Mouse (Mus musculus) stomach, embryonic 14.5 days (tissue): Measurements from ENCODE around the gene Glrx5. TPM values are rescaled to one million over a fixed set of nuclear protein-coding genes. Genes with fewer than 3 reads are reported as not detected.

Experiments used
- ATAC-seq: fragments of 200-750 bp; cut with Nextera tagmentation; 2 replicates; pipeline ENCODE4 v1.8.0; 2017; ENCODE audit warnings: low read depth, moderate TSS enrichment; ENCODE audit not compliant: insufficient number of reproducible peaks, insufficient read depth, low FRiP score
- H3K27ac ChIP-seq: fragments of 300-500 bp; sonication (generic); 2 replicates; pipeline ENCODE4 v1.5.1; 2014; ENCODE audit warnings: mild to moderate bottlenecking, low read length, moderate library complexity, mixed read lengths
- H3K27me3 ChIP-seq: fragments of 300-500 bp; sonication (generic); 2 replicates; pipeline ENCODE4 v1.6.1; 2014; ENCODE audit warnings: low read length, control low read depth, mixed read lengths; ENCODE audit not compliant: control insufficient read depth, insufficient read depth
- H3K36me3 ChIP-seq: fragments of 300-500 bp; sonication (generic); 2 replicates; pipeline ENCODE4 v1.6.1; 2014; ENCODE audit warnings: mild to moderate bottlenecking, control low read depth, low read length, moderate library complexity, mixed read lengths; ENCODE audit not compliant: control insufficient read depth, insufficient read depth
- H3K4me1 ChIP-seq: fragments of 300-500 bp; sonication (generic); 2 replicates; pipeline ENCODE4 v1.6.1; 2014; ENCODE audit warnings: low read length, control low read depth, mixed read lengths; ENCODE audit not compliant: control insufficient read depth, insufficient read depth
- H3K4me2 ChIP-seq: fragments of 300-500 bp; sonication (generic); replicated peaks from 2 replicates; pipeline ENCODE4 v1.6.1; 2014; ENCODE audit warnings: low read depth, low read length, control low read depth
- H3K4me3 ChIP-seq: fragments of 300-500 bp; sonication (generic); 2 replicates; pipeline ENCODE4 v1.5.1; 2014; ENCODE audit warnings: low read depth, low read length, control low read depth
- H3K9ac ChIP-seq: fragments of 300-500 bp; sonication (generic); replicated peaks from 2 replicates; pipeline ENCODE4 v1.6.1; 2014; ENCODE audit warnings: low read depth, mild to moderate bottlenecking, control low read depth, low read length, moderate library complexity, mixed read lengths
- H3K9me3 ChIP-seq: fragments of 300-500 bp; sonication (generic); 2 replicates; pipeline ENCODE4 v1.6.1; 2016; ENCODE audit warnings: low read depth, low read length, control low read depth; ENCODE audit not compliant: control insufficient read depth
- WGBS: fragments of 180-500 bp; shearing (Covaris S2); extraction: QIAGEN DNeasy Blood & Tissue Kit; methylation state at CpG from one replicate; pipeline ENCODE4 v1.1.7; 2014; 5-methylcytosine and 5-hydroxymethylcytosine counted together
- polyA plus RNA-seq: library from polyadenylated mRNA; unstranded; fragments of >200 nt; fragmentation: Nextera tagmentation; extraction: Ambion mirVana; gene quantifications from 2 replicates; pipeline ENCODE4 v1.2.1, GENCODE M21; 2014

The Glrx5 gene
- polyA plus RNA-seq, 1 experiment from 2014 or later: 144 TPM

DNA sequence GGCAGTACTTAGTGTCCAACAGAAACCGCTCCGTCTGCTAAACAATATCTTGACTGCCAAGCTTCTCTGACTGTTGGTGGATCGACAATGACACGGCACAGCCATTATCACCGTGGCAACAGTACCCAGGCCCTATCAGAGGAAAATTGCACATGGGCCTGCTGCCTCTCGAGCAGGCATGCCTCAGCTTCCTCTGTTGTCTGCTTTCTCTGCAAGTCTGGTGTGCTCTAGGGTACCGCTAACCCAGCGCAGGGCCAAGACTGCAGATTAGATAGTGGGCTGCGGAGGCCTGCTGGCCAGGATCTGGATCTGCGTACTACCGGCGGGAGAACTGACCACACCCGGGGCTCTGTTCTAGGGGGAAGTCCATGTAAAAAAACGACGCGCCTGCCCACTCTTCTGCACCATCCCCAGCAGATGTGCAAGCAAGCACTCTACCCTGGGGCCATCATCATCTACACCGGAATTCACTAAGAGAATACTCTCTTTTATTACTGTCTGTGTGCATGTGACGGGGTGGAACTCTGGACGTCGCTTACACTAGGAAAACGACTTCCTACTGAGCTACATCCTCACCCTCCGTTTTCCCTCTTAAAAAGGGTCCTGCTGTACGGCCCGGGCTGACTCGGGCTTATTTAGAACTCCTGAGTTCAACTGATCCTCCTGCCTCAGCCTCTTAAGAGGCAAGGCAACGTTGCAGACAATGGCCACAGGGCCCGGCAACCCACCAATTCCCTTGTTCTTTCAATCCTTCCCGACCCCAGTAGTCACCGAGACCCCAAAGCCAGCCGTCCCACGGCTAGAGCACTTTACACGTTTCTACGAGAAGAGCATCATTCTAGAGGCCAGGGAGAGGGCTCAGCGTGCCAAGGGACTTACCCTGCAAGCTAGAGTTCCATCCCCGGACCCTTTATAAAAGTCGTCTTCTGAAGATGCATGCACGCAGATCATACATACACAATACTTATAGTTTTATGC lies 1.1 kb upstream of the Glrx5 start:
- Histone ChIP-seq H3K4me1 (peaks cover 20% of the 10 kb centered on the region; the same call in 1 of the 2 replicates), H3K9ac (peak overlapping the region; percentile 82), H3K27me3 (no peaks in the 10 kb centered on the region), H3K27ac (peak overlapping the region; percentile 52; the same call in 1 of the 2 replicates), H3K36me3 (peaks cover 4% of the 10 kb centered on the region), H3K4me3 (peak overlapping the region; percentile 72), H3K4me2 (peak overlapping the region; percentile 89), H3K9me3 (no peaks in the 10 kb centered on the region)
- 8% methylated on average over 37 of the region's 37 CpGs for WGBS
- ATAC-seq: no peak

DNA sequence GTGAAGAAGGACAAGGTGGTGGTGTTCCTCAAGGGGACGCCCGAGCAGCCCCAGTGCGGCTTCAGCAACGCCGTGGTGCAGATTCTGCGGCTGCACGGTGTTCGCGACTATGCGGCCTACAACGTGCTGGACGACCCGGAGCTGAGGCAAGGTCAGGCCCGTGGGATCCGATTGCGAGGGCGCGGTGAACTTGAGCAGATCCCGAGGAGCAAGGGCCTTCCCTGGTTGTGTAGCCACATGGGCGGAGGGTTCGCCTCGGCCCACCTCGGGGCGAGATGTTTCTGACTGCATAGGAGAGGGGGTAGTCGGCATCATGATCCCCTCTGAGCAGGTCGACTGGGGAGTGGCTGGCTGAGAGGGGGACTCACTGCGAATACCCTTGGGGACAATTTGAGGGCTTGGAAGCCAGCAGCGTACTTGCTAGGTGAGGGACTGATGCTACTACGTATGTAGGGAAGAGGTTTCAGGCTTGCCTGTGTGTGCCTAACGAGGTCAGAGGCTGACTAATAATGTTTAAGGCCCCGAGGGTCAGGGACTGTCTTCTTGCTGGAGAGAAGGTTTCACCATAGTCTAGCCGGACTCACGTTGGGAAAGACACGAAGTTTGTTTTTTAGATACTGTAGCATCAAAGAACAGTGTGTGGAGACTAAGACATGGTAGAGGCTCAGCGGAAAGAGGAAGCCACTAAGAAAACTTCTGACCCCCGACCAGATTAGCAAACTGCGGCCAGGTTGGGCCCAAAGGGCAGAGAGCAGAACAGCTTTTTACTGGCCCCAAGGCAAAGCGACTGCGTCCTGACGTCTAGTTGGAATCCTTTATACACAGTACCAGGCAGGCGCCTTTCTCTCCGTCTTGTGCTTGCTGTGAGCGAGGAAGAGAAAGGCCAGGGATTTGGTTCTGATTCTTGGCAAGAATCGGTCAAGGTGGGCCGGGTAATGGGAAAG lies 616 bp downstream of the Glrx5 start:
- Histone ChIP-seq H3K4me2 (peak overlapping the region; percentile 52), H3K9ac (peak overlapping the region; percentile 82), H3K4me1 (peaks cover 20% of the 10 kb centered on the region; the same call in 1 of the 2 replicates), H3K27me3 (no peaks in the 10 kb centered on the region), H3K27ac (peak overlapping the region; percentile 83), H3K36me3 (peaks cover 4% of the 10 kb centered on the region), H3K4me3 (peak overlapping the region; percentile 72), H3K9me3 (no peaks in the 10 kb centered on the region)
- 2% methylated on average over 45 of the region's 45 CpGs for WGBS
- peak; percentile 20 for ATAC-seq

DNA sequence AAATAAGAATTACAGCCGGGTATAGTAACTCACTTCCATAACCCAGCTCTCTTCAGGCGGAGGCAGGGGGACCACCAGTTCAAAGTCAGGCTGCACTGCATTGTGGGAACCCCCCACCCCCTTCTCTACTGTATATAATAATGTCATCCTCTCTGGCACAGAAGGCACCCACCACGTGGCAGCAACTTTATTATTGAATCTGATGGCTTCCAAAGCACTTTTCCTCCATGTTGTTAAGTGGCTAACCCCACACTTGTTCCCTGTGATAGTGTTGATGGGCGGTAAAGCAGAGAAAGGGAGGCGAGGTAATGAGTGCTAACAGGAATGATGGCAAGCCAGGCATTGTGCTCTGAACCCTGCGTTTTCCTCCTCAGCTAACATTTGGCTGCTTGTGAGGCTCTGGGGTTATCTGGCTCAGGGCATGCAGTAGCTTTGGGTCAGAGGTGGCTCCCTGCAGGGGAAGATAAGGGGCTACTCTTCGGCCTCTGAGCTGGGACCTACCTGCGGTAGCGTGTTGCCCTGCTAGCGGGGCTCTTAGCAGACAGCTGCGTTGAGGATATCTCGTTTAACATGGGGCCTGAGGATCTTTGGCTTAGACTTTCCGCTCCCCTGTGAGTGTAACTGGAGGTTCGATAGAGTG lies 1.8 kb downstream of the Glrx5 start:
- Histone ChIP-seq H3K4me3 (0 out of 2 replicates have a peak overlapping the region, but pooled peaks have one; percentile 72), H3K4me1 (peaks cover 20% of the 10 kb centered on the region; the same call in 1 of the 2 replicates), H3K9me3 (no peaks in the 10 kb centered on the region), H3K4me2 (peak overlapping the region; percentile 52), H3K27ac (no peak overlapping the region), H3K36me3 (peaks cover 4% of the 10 kb centered on the region), H3K27me3 (no peaks in the 10 kb centered on the region), H3K9ac (peak overlapping the region; percentile 14; the same call in 1 of the 2 replicates)
- ATAC-seq: no peak
- 60% methylated on average over 14 of the region's 14 CpGs for WGBS

DNA sequence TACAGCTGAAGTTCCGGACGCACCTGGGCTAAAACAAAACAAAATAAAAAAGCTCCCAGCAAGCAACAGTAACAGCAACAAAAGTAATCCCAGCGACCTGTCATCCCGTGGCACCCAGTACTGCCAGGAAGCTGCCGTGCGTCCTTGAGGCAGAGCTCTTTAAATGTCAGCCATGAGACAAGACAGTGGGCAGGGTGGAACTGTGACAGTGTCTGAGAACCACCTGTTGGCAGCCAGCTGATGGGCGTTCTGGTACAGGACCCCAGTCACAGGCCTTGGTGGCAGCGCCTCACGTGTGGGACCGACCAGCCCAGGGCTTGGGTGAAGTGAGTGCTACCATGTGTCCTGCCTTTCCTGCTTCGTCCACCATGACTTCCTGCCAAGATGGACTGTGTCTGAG lies 5.7 kb downstream of the Glrx5 start:
- no peaks in the 10 kb centered on the region for H3K9me3 ChIP-seq
- no peak for ATAC-seq
- H3K4me1 ChIP-seq: peaks cover 19% of the 10 kb centered on the region; the same call in 1 of the 2 replicates
- no peak overlapping the region for H3K9ac ChIP-seq
- H3K4me3 ChIP-seq: no peak overlapping the region
- no peaks in the 10 kb centered on the region for H3K27me3 ChIP-seq
- no peak overlapping the region for H3K4me2 ChIP-seq
- peaks cover 21% of the 10 kb centered on the region for H3K36me3 ChIP-seq
- 78% methylated on average over 11 of the region's 11 CpGs for WGBS
- H3K27ac ChIP-seq: no peak overlapping the region; the same call in 1 of the 2 replicates

DNA sequence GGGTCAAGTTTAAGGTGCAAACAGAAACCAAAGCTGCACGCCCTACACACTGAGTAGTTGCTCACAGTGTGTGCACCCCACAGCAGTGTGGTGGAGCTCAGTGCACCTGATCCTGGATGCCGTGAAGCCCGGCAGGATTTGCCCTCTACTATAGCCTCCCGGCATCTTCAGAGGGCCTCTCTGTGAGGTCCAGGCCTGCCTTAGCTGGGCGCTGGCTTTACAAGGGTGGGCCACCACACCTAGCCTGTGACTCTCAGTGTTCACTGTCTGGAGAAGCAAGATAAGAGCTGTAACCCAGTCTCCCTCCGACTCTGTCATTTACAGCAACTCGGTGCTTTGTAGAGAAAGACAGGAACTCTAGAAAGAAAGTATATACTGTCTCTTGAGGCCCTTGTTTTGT lies 6.4 kb downstream of the Glrx5 start:
- H3K27me3 ChIP-seq: no peaks in the 10 kb centered on the region
- H3K4me3 ChIP-seq: no peak overlapping the region
- H3K9me3 ChIP-seq: no peaks in the 10 kb centered on the region
- H3K36me3 ChIP-seq: peaks cover 21% of the 10 kb centered on the region
- peak overlapping the region; percentile 1; the same call in 1 of the 2 replicates for H3K27ac ChIP-seq
- 0 out of 2 replicates have a peak overlapping the region, but pooled peaks have one; percentile 10 for H3K9ac ChIP-seq
- peaks cover 16% of the 10 kb centered on the region; the same call in 1 of the 2 replicates for H3K4me1 ChIP-seq
- H3K4me2 ChIP-seq: no peak overlapping the region
- peak; percentile 84 for ATAC-seq
- 55% methylated on average over 7 of the region's 7 CpGs for WGBS

DNA sequence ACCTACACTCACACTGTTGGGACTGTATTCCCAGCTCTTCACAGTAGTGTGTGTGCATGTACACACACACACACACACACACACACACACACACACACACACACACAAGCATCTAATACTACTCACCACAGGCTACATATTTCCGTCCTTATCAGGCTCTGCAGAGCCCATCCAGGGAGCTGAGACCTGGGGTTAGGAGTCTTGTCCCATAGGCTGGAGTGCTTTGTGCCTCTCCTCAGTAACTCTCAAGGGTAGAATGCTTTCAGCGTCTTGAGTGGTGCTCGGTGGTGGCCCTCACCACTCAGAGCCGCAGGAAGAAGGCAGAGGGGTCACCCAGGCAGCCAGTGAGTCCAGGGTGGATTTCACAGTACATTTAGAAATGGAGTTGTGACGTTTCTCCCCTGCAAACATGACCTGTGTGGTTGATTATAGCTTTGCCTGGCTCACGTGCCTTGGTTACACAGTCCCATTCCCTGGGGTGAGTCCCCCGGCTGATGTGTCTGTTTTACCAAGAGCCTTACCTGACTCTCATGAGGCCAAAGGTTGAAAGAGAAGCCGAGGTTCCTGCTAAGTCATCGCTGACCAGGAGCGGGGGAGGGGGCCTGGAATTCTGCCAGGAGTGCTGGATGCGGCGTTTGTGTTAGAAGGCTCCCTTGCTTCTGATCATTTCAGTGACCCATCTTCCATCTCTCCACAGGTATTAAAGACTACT lies 7.2 kb downstream of the Glrx5 start:
- peaks cover 7% of the 10 kb centered on the region; the same call in 1 of the 2 replicates for H3K4me1 ChIP-seq
- H3K9me3 ChIP-seq: no peaks in the 10 kb centered on the region
- no peak overlapping the region for H3K4me3 ChIP-seq
- H3K36me3 ChIP-seq: peaks cover 21% of the 10 kb centered on the region
- H3K9ac ChIP-seq: no peak overlapping the region
- H3K4me2 ChIP-seq: no peak overlapping the region
- no peaks in the 10 kb centered on the region for H3K27me3 ChIP-seq
- no peak for ATAC-seq
- H3K27ac ChIP-seq: no peak overlapping the region
- WGBS: 37% methylated on average over 12 of the region's 12 CpGs

DNA sequence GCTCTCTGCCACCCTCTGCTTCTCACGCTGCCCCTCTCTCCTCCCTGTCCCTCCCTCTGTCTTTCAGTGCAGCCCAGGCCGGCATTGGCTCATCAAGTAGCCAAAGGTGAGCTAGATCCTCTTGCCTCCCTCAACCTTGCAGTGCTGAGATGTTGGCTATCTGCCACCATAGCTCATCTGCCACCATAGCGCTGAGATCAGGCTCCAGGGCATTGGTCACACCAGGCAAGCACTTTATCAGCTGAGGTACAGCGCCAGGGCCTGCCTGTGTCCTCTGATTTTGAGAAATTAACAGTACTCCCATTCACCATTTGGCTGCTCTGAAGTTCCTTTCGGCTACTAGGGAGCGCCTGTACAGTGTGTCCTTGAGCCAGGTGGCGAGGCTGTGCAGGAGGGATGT lies 8.5 kb downstream of the Glrx5 start:
- Histone ChIP-seq H3K4me3 (no peak overlapping the region), H3K27ac (no peak overlapping the region), H3K4me1 (peaks cover 7% of the 10 kb centered on the region; the same call in 1 of the 2 replicates), H3K9me3 (no peaks in the 10 kb centered on the region), H3K9ac (no peak overlapping the region), H3K36me3 (peaks cover 21% of the 10 kb centered on the region), H3K4me2 (no peak overlapping the region), H3K27me3 (no peaks in the 10 kb centered on the region)
- 95% methylated on average over 7 of the region's 7 CpGs for WGBS
- no peak for ATAC-seq
